Mouse (Mus musculus): ENCODE measurements around the gene Cst12. TPM values are rescaled to one million over a fixed set of nuclear protein-coding genes. Genes with fewer than 3 reads are reported as not detected.

Cst12 gene
- total RNA-seq, 2 experiments from 2014 or later = not detected

Other genes starting within 250 kb of the Cst12 start
- 10 to 100 TPM in 1 of 2 experiments, 1 to 10 TPM in 1; 7.3 to 11.6 TPM for gene Nxt1, start 116.8 kb upstream of the Cst12 start, total RNA-seq (2021)
- 10 to 100 TPM; 13.0 to 13.6 TPM for gene Gzf1, start 108.3 kb upstream of the Cst12 start, total RNA-seq (2021)
- 1 to 10 TPM; 4.0 to 7.8 TPM for gene Napb, start 56.9 kb upstream of the Cst12 start, total RNA-seq (2021)
- gene Cstl1, start 39.0 kb upstream of the Cst12 start, total RNA-seq (2021) = not detected
- not detected for gene Cst11, start 17.9 kb upstream of the Cst12 start, total RNA-seq (2021)
- not detected for gene 8030411F24Rik, start 7.4 kb upstream of the Cst12 start, total RNA-seq (2021)
- not detected for gene Cst8, start 9.4 kb downstream of the Cst12 start, total RNA-seq (2021)
- gene Cst13, start 30.7 kb downstream of the Cst12 start, total RNA-seq (2021) = not detected
- not detected for gene Cst9, start 45.8 kb downstream of the Cst12 start, total RNA-seq (2021)
- 1 to 10 TPM; 1.5 to 1.6 TPM for gene 9230104L09Rik, start 75.7 kb downstream of the Cst12 start, total RNA-seq (2021)
- gene Cst3, start 86.3 kb downstream of the Cst12 start, total RNA-seq (2021) = 100 to 1,000 TPM; 442 to 445 TPM
- not detected for gene Gm1330, start 213.9 kb downstream of the Cst12 start, total RNA-seq (2021)
- gene Gm10750, start 227.9 kb downstream of the Cst12 start, total RNA-seq (2021) = not detected

Data from gastrocnemius, postnatal 10 days (tissue).